Mouse (Mus musculus) heart, adult 8-10 months (tissue): ENCODE measurements around the gene Rnf151. TPM values are rescaled to one million over a fixed set of nuclear protein-coding genes. Genes with fewer than 3 reads are reported as not detected.

Experiments
- DNase-seq: peaks from one replicate; pipeline ENCODE4 v3.0.0; 2022; ENCODE audit warnings: low spot score
- total RNA-seq, 4 experiments: library from RNA; stranded (reverse); gene quantifications; 2 replicates each; pipeline ENCODE4 v1.2.4; 2022

The Rnf151 gene
- total RNA-seq = under 1 TPM in 1 of 4 experiments, not detected in 3; 0.23 TPM

DNA sequence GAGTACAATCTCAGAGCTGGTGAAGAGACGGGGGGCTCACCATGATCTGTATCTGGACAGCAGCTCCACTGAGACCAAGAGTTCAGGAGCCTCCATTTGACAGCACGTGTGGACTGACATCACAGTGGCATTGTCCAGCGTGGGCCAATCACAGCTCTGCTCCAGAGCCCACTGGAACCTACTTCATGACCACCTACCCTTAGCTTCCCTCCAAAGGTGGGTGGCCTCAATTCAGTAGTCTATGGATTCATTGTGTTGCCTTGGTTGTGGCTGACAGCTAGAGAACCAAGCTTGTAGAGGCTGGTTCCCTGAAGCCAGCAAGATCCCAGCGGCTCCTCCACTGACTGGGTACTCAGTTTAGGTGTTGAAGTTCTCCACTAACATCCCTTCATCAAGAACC lies at the start of gene Rnf151, which contains the start of gene Rps2:
Gene Rnf151, minus strand, starts transcription at position 121 of the 400 bp plus-strand sequence.
Gene Rps2, plus strand, starts transcription at position 174 of the 400 bp plus-strand sequence.
- no peak for DNase-seq

DNA sequence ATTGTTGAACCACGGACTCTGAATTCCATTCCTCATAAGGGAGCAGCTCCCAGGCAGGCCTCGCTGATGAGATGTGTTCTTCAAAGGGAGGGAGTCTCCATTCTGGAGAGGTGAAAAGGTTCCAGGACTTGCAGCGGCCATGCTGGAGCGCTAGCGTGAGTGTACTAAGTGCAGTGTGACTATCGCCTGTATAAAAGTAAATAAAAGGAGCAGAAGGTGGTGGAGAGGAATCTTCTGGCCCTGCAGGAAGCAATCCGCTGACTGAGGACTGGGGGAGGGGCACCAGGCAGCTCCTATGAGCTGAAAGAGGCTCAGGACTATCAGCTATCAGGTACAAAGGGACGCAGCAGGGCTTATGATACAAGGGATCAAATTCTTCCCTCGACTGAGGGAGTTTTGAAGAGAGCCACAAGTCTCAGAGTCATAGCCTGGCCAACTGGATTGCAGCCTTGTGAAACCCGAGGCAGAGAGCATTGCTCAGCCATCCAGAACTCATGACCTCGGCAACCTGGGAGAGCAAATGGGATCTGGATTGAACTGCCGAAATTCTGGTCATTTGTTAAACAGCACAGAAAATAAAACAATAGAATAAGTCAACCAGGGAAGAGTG lies 48.5 kb upstream of the Rnf151 start:
- DNase-seq = no peak

DNA sequence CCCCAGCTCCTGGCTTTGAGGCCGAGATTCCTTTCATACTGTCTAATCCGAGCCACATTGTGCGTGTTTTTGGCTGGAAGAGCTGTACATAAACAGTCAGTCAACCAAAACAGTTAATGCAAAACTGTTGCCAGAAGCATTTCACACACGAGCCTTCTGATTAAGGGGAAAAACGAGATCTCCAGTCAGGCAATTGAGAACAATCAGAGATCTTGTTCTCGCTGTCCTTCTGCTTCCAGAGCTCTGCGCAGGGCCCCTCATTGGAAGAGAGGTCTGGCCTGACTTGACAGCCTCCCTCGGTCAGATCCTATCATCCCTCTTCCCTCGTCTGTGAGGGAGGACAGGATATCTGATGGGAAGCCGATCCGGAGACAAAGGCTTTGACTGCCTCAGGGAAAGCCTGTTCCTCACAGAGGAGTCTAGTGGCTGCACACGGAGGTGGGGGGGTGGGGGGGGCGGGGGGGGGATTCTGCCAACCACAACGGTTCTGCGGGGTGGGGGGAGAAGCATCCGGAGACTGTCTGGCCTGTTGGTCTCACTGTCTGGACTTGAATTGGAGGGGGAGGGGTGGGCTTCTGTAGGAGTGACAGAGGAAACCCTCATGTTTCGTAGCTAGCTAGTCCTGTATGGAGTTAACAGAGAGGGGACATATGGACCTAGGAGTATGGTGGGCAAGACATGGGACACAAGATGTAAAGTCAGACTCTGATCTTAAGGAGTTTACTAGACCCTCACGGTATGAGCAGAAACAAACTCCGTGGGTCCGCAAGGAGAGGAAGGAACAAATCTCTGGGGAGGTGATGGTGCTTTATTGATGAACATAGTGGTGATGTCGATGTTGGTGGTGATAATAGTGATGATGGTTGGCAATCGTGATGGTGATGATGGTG lies 47.4 kb upstream of the Rnf151 start:
- no peak for DNase-seq

DNA sequence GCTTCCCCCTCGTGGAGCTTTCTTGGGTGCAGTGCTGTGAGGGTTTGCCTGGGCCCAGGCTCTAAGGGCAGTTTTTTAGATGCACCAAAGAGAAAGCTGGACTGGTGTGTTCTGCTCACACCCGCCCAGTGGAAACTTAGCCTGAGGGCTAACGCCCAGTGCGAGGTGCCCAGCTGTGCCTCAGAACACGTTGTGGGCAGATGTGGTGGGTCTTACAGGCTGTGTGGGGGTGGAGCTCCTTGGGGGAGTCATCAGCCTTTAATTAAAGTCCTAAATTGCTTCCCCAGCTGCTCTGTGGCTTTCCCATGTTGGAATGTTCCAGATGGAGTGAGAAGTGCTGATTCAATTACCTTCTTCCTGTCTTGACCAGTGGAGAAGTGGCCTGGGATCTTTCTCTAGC lies 43.3 kb upstream of the Rnf151 start:
- no peak for DNase-seq

GRCm38 (mm10) chr17:24757394-24757793 lies 39.5 kb upstream of the Rnf151 start:
- DNase-seq = no peak

GRCm38 (mm10) chr17:24752415-24753394 lies 34.8 kb upstream of the Rnf151 start, which contains the start of gene Hs3st6:
Gene Hs3st6, plus strand, starts transcription at chr17:24752988.
- no peak for DNase-seq

DNA sequence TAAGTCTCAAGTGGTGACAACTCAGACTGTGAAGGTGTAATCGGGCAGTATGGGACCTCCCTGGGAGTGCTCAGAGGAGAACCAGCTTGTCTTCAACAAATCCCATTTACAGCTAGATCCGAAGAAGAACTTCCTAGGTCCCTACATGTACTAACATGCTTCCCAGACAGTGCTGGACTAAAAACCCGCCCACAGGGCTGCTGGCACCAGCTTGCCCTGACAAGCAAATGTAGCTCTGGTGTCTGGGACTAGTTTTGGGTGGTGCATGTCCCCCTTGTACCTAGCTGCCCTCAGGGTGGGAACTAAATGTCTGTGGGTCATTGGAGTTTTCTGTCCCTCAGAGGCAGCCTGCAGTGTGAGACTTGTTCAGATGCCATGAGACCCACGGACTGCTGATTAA lies 33.7 kb upstream of the Rnf151 start:
- DNase-seq = no peak

DNA sequence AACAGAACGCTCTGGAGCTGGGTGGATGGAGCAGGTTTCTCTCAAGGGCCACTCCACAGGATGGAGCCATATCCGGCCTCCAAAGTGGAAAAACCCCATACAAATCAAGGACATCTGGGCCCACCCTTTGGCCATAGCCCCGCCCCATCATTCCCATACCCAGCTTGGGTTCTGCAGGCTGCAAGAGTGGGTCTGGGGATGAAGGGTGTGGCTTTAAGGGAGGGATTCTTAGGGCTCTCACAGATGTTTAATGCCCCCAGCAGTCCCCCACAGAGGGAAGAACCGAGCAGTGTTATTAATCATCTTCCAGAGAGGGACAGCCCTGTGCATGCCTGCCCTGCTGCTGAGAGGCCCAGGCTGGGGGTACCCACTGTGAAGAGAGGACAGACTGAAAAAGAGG lies 29.1 kb upstream of the Rnf151 start:
- DNase-seq = no peak

- peak; percentile 82 for DNase-seq
Observed at GRCm38 (mm10) chr17:24745526-24746497, 27.9 kb upstream of the Rnf151 start.

DNA sequence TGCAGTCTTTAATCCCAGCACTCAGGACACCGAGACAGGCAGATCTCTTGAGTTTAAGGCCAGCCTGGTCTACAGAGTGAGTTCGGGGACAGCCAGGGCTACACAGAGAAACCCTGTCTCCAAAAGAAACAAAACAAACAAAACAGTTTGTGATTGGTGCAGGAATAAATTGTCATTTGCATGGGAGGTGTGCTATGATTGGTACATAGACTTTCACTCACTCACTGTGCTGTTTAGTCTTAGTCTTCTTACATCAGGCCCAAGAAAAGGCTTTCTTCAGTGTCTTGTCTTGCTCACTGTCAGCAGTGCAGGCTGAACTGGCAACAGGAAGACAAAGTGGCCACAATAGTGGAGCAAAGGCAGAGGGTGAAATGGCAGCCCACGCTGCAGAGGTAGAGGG lies 26.5 kb upstream of the Rnf151 start:
- no peak for DNase-seq

DNA sequence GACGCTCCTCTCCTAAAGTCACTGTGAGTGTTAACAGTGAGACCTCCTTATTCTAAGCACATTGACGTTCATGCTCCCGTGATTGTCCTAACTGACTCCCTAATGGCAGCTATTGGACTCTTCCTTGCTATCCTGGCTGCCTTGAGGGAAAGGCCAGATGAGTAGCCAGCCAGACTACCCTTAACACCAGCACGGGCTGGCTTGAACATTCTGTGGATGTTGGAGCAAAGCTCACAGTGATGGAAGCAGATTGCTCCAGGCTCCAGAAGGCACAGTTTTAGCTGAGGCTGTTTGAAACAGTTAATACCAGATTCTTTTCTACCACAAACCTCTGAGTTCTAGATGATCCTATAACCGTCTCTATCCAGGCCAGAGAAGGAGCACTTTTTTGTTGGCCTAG lies 26.0 kb upstream of the Rnf151 start:
- no peak for DNase-seq

GRCm38 (mm10) chr17:24742307-24742706 lies 24.4 kb upstream of the Rnf151 start:
- DNase-seq = no peak

- no peak for DNase-seq
Observed at GRCm38 (mm10) chr17:24739926-24740325, 22.1 kb upstream of the Rnf151 start.

DNA sequence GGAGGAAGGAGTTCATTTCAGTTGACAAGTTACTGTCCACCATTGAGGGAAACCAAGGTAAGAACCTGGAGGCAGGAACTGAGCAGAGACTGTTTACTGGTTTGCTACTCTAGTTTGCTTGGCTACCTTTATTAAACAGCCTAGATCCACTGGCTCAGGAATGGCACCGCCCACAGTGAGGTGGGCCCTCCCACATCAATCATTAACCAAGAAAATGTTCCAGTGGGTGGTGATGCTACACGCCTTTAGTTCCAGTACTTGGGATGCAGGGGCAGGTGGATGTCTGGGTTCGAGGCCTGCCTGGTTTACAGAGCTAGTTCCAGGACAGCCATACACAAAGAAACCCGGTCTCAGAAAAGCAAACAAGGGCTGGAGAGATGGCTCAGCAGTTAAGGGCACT lies 20.4 kb upstream of the Rnf151 start:
- DNase-seq = no peak

- no peak for DNase-seq
Observed at GRCm38 (mm10) chr17:24737135-24737810, 19.4 kb upstream of the Rnf151 start.

- DNase-seq = peak; percentile 98
Observed at GRCm38 (mm10) chr17:24736330-24737051, 18.6 kb upstream of the Rnf151 start, which contains the start of gene Msrb1. Gene Msrb1, plus strand, starts transcription at chr17:24736642.

- no peak for DNase-seq
Observed at GRCm38 (mm10) chr17:24735446-24735845, 17.6 kb upstream of the Rnf151 start.

GRCm38 (mm10) chr17:24734513-24734912 lies 16.6 kb upstream of the Rnf151 start:
- DNase-seq = no peak

DNA sequence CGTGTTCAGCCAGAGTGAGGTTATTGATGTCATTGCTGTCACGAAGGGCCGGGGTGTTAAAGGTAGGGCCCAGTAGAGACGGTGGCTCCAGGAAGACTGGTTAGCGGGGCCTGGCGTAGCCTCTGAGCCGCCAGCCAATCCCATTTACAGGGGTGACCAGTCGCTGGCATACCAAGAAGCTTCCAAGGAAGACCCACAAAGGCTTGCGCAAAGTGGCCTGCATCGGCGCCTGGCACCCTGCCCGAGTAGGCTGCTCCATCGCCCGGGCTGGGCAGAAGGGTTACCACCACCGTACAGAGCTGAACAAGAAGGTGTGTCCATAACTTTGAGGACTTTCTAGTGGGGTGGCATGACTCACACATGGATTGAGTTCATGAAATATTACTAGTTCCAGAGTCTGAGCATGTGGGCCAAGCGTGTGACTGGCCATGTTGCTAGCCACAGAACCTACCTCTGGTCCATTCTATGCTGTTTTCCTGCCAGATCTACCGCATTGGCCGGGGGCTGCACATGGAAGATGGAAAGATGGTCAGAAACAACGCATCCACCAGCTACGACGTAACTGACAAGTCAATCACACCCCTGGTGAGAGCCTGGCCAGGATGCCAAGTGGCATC lies 15.7 kb upstream of the Rnf151 start:
- DNase-seq = no peak
